8 mouse cellular contexts compared by ENCODE assay signal in genomic region chrX:101273875-101274738, GRCm38 (mm10). TPM values are rescaled to one million over a fixed set of nuclear protein-coding genes. Genes with fewer than 3 reads are reported as not detected.
DNase-seq lines count a peak whose midpoint lies in the region; ATAC-seq and TF ChIP-seq lines count a peak whose summit lies in the region.

Gene Med12, plus strand, starts transcription at chrX:101274030.

- no peak for TF ChIP-seq RAD21 in CH12.LX (IDR thresholded peaks at IDR 0.05; ENCODE audit: low read depth, low read length)

- ATAC-seq in forebrain, embryonic 12.5 days (ENCODE audit: low FRiP score), result peak; percentile 98
- peak; percentile 99 for ATAC-seq in heart, postnatal 0 days (ENCODE audit: insufficient read depth, low read depth)
- ATAC-seq in liver, embryonic 16.5 days (ENCODE audit: low read depth), result peak; percentile 96
- ATAC-seq in neural tube, embryonic 13.5 days (ENCODE audit: low read depth), result peak; percentile 98

- in situ Hi-C loops in CH12.LX (cut with MboI; ENCODE audit: low pct_ligation_motif_present, low pct_unique_long_range_greater_than_20kb, low sequenced_read_pairs), result no loop called here

- dilution Hi-C loops in CH12.LX (cut with MboI; ENCODE audit: extremely low pct_ligation_motif_present, extremely low pct_unique_long_range_greater_than_20kb, low sequenced_read_pairs), result no loop called here

- H3K9ac ChIP-seq in CH12.LX (ENCODE audit: insufficient read depth, low read depth), result peak within 1 kb of the TSS; percentile 97
- peak within 1 kb of the TSS; percentile 66 for H3K9ac ChIP-seq in forebrain, embryonic 12.5 days
- peak within 1 kb of the TSS; percentile 74 for H3K9ac ChIP-seq in heart, postnatal 0 days (replicated peaks; ENCODE audit: low read depth, low read length)
- peak within 1 kb of the TSS; percentile 78 for H3K9ac ChIP-seq in liver, embryonic 16.5 days (ENCODE audit: low read depth, low read length)
- H3K9ac ChIP-seq in neural tube, embryonic 13.5 days, result peak within 1 kb of the TSS; percentile 75

- TF ChIP-seq CTCF in CH12.LX (conservative IDR thresholded peaks at IDR 0.05 in 1 of 2, IDR thresholded peaks at IDR 0.05 in 1 of 2; ENCODE audit: low read depth in 2 of 2, low read length in 2 of 2), result no peak
- no peak for TF ChIP-seq CTCF in heart, postnatal 0 days (IDR thresholded peaks at IDR 0.05; ENCODE audit: low read depth)
- TF ChIP-seq CTCF in testis, adult 2 months (IDR thresholded peaks at IDR 0.05; ENCODE audit: control insufficient read depth, insufficient read depth, insufficient replicate concordance, low read depth, low read length), result no peak

- H3K27me3 ChIP-seq in CH12.LX (replicated peaks), result no peaks in the 10 kb centered on the region
- H3K27me3 ChIP-seq in forebrain, embryonic 12.5 days, result peaks cover 7% of the 10 kb centered on the region; the same call in 1 of the 2 replicates
- H3K27me3 ChIP-seq in heart, postnatal 0 days (ENCODE audit: control insufficient read depth, insufficient read depth, low read length), result no peaks in the 10 kb centered on the region
- H3K27me3 ChIP-seq in liver, embryonic 16.5 days (ENCODE audit: control insufficient read depth, insufficient read depth, low read depth, low read length), result no peaks in the 10 kb centered on the region
- H3K27me3 ChIP-seq in neural tube, embryonic 13.5 days, result no peaks in the 10 kb centered on the region
- H3K27me3 ChIP-seq in testis, adult 2 months (ENCODE audit: control insufficient read depth, insufficient read depth, low read length), result no peaks in the 10 kb centered on the region

- WGBS in forebrain, embryonic 12.5 days, result 21% methylated on average over 54 of the region's 54 CpGs
- WGBS in heart, postnatal 0 days, result 17% methylated on average over 54 of the region's 54 CpGs
- WGBS in liver, embryonic 16.5 days (ENCODE audit: insufficient replicate concordance), result 17% methylated on average over 54 of the region's 54 CpGs
- 27% methylated on average over 52 of the region's 54 CpGs for WGBS in neural tube, embryonic 13.5 days

- DNase-seq in CH12.LX (ENCODE audit: extremely low read depth), result peak; percentile 87
- DNase-seq in c-Kit-positive CD71-positive TER-119-negative erythroid progenitor cells, embryonic 14.5 days (ENCODE audit: low read depth), result peak; percentile 79
- DNase-seq in heart, postnatal 0 days (ENCODE audit: low spot score), result peak; percentile 90
- peak; percentile 92 to 95 for DNase-seq in kidney, postnatal 4 days

- peaks cover 0 to 39% of the 10 kb centered on the region in 2 experiments; a peak in 2 of 4 replicates for H3K4me1 ChIP-seq in CH12.LX (ENCODE audit: control insufficient read depth in 1 of 2, insufficient read depth in 2 of 2)
- peaks cover 8% of the 10 kb centered on the region; the same call in 1 of the 2 replicates for H3K4me1 ChIP-seq in forebrain, embryonic 12.5 days
- no peaks in the 10 kb centered on the region for H3K4me1 ChIP-seq in heart, postnatal 0 days (ENCODE audit: control insufficient read depth, insufficient read depth)
- H3K4me1 ChIP-seq in liver, embryonic 16.5 days (ENCODE audit: control insufficient read depth, low read depth, low read length), result peaks cover 7% of the 10 kb centered on the region
- H3K4me1 ChIP-seq in neural tube, embryonic 13.5 days (replicated peaks), result peaks cover 16% of the 10 kb centered on the region
- peaks cover 2% of the 10 kb centered on the region for H3K4me1 ChIP-seq in testis, adult 2 months (ENCODE audit: control insufficient read depth, insufficient read depth, low read length)

- H3K79me2 ChIP-seq in CH12.LX (replicated peaks; ENCODE audit: control insufficient read depth, extremely low read depth, insufficient read depth, poor library complexity, severe bottlenecking), result peaks cover 10% of the 10 kb centered on the region; the same call in 1 of the 2 replicates

- peak; percentile 72 for TF ChIP-seq POLR2A in CH12.LX (IDR thresholded peaks at IDR 0.05; ENCODE audit: low read depth, low read length)
- no peak; the same call in 1 of the 2 replicates for TF ChIP-seq POLR2A in testis, adult 2 months (IDR thresholded peaks at IDR 0.05; ENCODE audit: control insufficient read depth, low read depth, low read length)

- H3K4me3 ChIP-seq in CH12.LX (replicated peaks in 1 of 3; ENCODE audit: low read depth in 2 of 3, low read length in 2 of 3, poor library complexity in 1 of 3), result peak within 1 kb of the TSS; percentile 66 to 84 (median 71)
- peak within 1 kb of the TSS; percentile 51 for H3K4me3 ChIP-seq in forebrain, embryonic 12.5 days (replicated peaks)
- H3K4me3 ChIP-seq in heart, postnatal 0 days (ENCODE audit: low read depth, low read length), result peak within 1 kb of the TSS; percentile 70
- H3K4me3 ChIP-seq in liver, embryonic 16.5 days (ENCODE audit: low read depth, low read length), result peak within 1 kb of the TSS; percentile 69
- peak within 1 kb of the TSS; percentile 56 for H3K4me3 ChIP-seq in neural tube, embryonic 13.5 days
- peak within 1 kb of the TSS; percentile 86 for H3K4me3 ChIP-seq in testis, adult 2 months (ENCODE audit: control insufficient read depth, low read depth, low read length)

- H3K27ac ChIP-seq in CH12.LX (ENCODE audit: insufficient read depth, low read depth), result peak within 1 kb of the TSS; percentile 75
- peak within 1 kb of the TSS; percentile 75 for H3K27ac ChIP-seq in forebrain, embryonic 12.5 days
- H3K27ac ChIP-seq in heart, postnatal 0 days (ENCODE audit: low read depth), result peak within 1 kb of the TSS; percentile 72
- peak within 1 kb of the TSS; percentile 65 for H3K27ac ChIP-seq in liver, embryonic 16.5 days (ENCODE audit: low read length)
- H3K27ac ChIP-seq in neural tube, embryonic 13.5 days (replicated peaks), result peak within 1 kb of the TSS; percentile 77
- peak within 1 kb of the TSS; percentile 84 for H3K27ac ChIP-seq in testis, adult 2 months (ENCODE audit: control insufficient read depth, insufficient read depth, low read depth, low read length)

- H3K9me3 ChIP-seq in CH12.LX (replicated peaks; ENCODE audit: low read length), result no peaks in the 10 kb centered on the region
- no peaks in the 10 kb centered on the region for H3K9me3 ChIP-seq in forebrain, embryonic 12.5 days
- no peaks in the 10 kb centered on the region for H3K9me3 ChIP-seq in heart, postnatal 0 days (replicated peaks; ENCODE audit: control insufficient read depth, low read length)
- no peaks in the 10 kb centered on the region for H3K9me3 ChIP-seq in liver, embryonic 16.5 days (replicated peaks; ENCODE audit: control insufficient read depth, low read length)
- H3K9me3 ChIP-seq in neural tube, embryonic 13.5 days, result no peaks in the 10 kb centered on the region

- TF ChIP-seq EP300 in CH12.LX (IDR thresholded peaks at IDR 0.05; ENCODE audit: low read length), result no peak
- TF ChIP-seq EP300 in heart, postnatal 0 days (IDR thresholded peaks at IDR 0.05; ENCODE audit: low read depth), result no peak

- peak within 1 kb of the TSS; percentile 89 for H3K4me2 ChIP-seq in CH12.LX (ENCODE audit: insufficient read depth, low read depth, poor library complexity, severe bottlenecking)
- peak within 1 kb of the TSS; percentile 54 for H3K4me2 ChIP-seq in forebrain, embryonic 12.5 days
- peak within 1 kb of the TSS; percentile 66 for H3K4me2 ChIP-seq in heart, postnatal 0 days (ENCODE audit: low read depth, low read length)
- peak within 1 kb of the TSS; percentile 65 for H3K4me2 ChIP-seq in liver, embryonic 16.5 days (ENCODE audit: low read depth, low read length)
- H3K4me2 ChIP-seq in neural tube, embryonic 13.5 days, result peak within 1 kb of the TSS; percentile 55

- peaks cover 25 to 37% of the 10 kb centered on the region in 2 experiments for H3K36me3 ChIP-seq in CH12.LX (replicated peaks in 1 of 2; ENCODE audit: control insufficient read depth in 1 of 2, insufficient read depth in 1 of 2, low read length in 1 of 2)
- H3K36me3 ChIP-seq in forebrain, embryonic 12.5 days (replicated peaks), result peaks cover 19% of the 10 kb centered on the region
- peaks cover 17% of the 10 kb centered on the region for H3K36me3 ChIP-seq in heart, postnatal 0 days (replicated peaks; ENCODE audit: control insufficient read depth, insufficient read depth, low read length)
- H3K36me3 ChIP-seq in liver, embryonic 16.5 days (ENCODE audit: control insufficient read depth, insufficient read depth), result peaks cover 12% of the 10 kb centered on the region
- H3K36me3 ChIP-seq in neural tube, embryonic 13.5 days, result peaks cover 21% of the 10 kb centered on the region
- H3K36me3 ChIP-seq in testis, adult 2 months (ENCODE audit: control insufficient read depth, insufficient read depth, low read length), result no peaks in the 10 kb centered on the region

TF ChIP-seq in CH12.LX, 34 proteins besides CTCF, POLR2A, EP300 and RAD21:
- no peak for TF ChIP-seq GABPA (IDR thresholded peaks at IDR 0.05; ENCODE audit: insufficient replicate concordance, low read depth, low read length)
- 0 out of 2 replicates have a peak, but pooled peaks have one; percentile 28 for TF ChIP-seq NELFE (IDR thresholded peaks at IDR 0.05; ENCODE audit: low read depth, low read length)
- peak; percentile 44; the same call in 1 of the 2 replicates for TF ChIP-seq IRF4 (IDR thresholded peaks at IDR 0.05; ENCODE audit: low read depth, low read length)
- TF ChIP-seq JUN (IDR thresholded peaks at IDR 0.05; ENCODE audit: insufficient read depth, low read depth, low read length), result no peak
- TF ChIP-seq MAZ (IDR thresholded peaks at IDR 0.05; ENCODE audit: low read depth, low read length), result peak; percentile 73; the same call in 1 of the 2 replicates
- peak; percentile 38; the same call in 1 of the 2 replicates for TF ChIP-seq TCF12 (IDR thresholded peaks at IDR 0.05; ENCODE audit: low read depth, low read length)
- TF ChIP-seq TBP (conservative IDR thresholded peaks at IDR 0.05; ENCODE audit: low read depth, low read length), result 0 out of 2 replicates have a peak, but pooled peaks have one; percentile 59
- TF ChIP-seq ZC3H11A (IDR thresholded peaks at IDR 0.05; ENCODE audit: low read depth, low read length), result no peak
- no peak for TF ChIP-seq CHD1 (IDR thresholded peaks at IDR 0.05; ENCODE audit: low read depth, low read length)
- no peak for TF ChIP-seq ETS1 (conservative IDR thresholded peaks at IDR 0.05; ENCODE audit: low read depth, low read length)
- TF ChIP-seq UBTF (IDR thresholded peaks at IDR 0.05; ENCODE audit: low read depth, low read length), result peak; percentile 41; the same call in 1 of the 2 replicates
- TF ChIP-seq JUND (conservative IDR thresholded peaks at IDR 0.05; ENCODE audit: low read depth, low read length), result no peak
TF ChIP-seq in CH12.LX: peak in this region for 6.

RNA-seq across cellular contexts. Expression of gene Med12, which starts in this region (rescaled TPM):
- total RNA-seq in CH12.LX (2012; rRNA removed) (35.7 and 40.3 TPM in 2 replicates), CH12.LX (2014; rRNA removed) (15.5 and 15.7 TPM in 2 replicates)
- polyA plus RNA-seq in CH12.LX (2012; ENCODE audit: insufficient read length, low read depth), result 45.1 and 66.4 TPM in 2 replicates
- 42.0 and 43.1 TPM in 2 replicates for polyA plus RNA-seq in forebrain, embryonic 12.5 days (2016; fragmentation: Nextera tagmentation; extraction: Ambion mirVana)
- 47.2 and 52.3 TPM in 2 replicates for total RNA-seq in heart, postnatal 0 days (2014; rRNA removed; ENCODE audit: low replicate concordance)
- polyA plus RNA-seq in heart, postnatal 0 days (2015; fragmentation: Nextera tagmentation; extraction: Ambion mirVana), result 12.8 and 14.1 TPM in 2 replicates
- 21.6 and 25.5 TPM in 2 replicates for polyA plus RNA-seq in liver, embryonic 16.5 days (2015; fragmentation: Nextera tagmentation; extraction: Ambion mirVana)
- polyA plus RNA-seq in neural tube, embryonic 13.5 days (2015; fragmentation: Nextera tagmentation; extraction: Ambion mirVana), result 25.9 and 26.6 TPM in 2 replicates
- 40.2 and 47.1 TPM in 2 replicates for polyA plus RNA-seq in testis, adult 2 months (2012; rRNA removed)

Comparison
In these comparisons a context has a peak if more than half of its experiments do, and no peak if none do; other contexts are left out.
1. Peak in every context shown above with its lines: DNase-seq, ATAC-seq, H3K4me3 ChIP-seq and H3K27ac ChIP-seq.